Mouse (Mus musculus): ENCODE measurements around the gene Taf5l. TPM values are rescaled to one million over a fixed set of nuclear protein-coding genes. Genes with fewer than 3 reads are reported as not detected.

Gene Taf5l
- polyA plus RNA-seq, 1 experiment: 15.7 TPM

GRCm38 (mm10) chr8:123950077-123950802 lies 71.0 kb downstream of the Taf5l start:
- TF ChIP-seq POLR2A (IDR thresholded peaks at IDR 0.05; ENCODE audit: borderline replicate concordance, low read depth, low read length): no peak
- TF ChIP-seq CTCF (IDR thresholded peaks at IDR 0.05; ENCODE audit: low read depth, low read length): 0 out of 2 replicates have a peak, but pooled peaks have one; percentile 36
- peaks cover 2% of the 10 kb centered on the region; the same call in 1 of the 2 replicates for H3K4me1 ChIP-seq (ENCODE audit: control insufficient read depth, insufficient read depth, low read length)
- H3K4me3 ChIP-seq (ENCODE audit: insufficient read depth, low read length): peak overlapping the region; percentile 73
- 0 out of 2 replicates have a peak overlapping the region, but pooled peaks have one; percentile 54 for H3K27ac ChIP-seq (ENCODE audit: insufficient read depth, low read depth, low read length)

GRCm38 (mm10) chr8:123949686-123949986 lies 71.6 kb downstream of the Taf5l start:
- TF ChIP-seq POLR2A (IDR thresholded peaks at IDR 0.05; ENCODE audit: borderline replicate concordance, low read depth, low read length): no peak
- no peak for TF ChIP-seq CTCF (IDR thresholded peaks at IDR 0.05; ENCODE audit: low read depth, low read length)
- H3K4me3 ChIP-seq (ENCODE audit: insufficient read depth, low read length): peak overlapping the region; percentile 73
- H3K27ac ChIP-seq (ENCODE audit: insufficient read depth, low read depth, low read length): peak overlapping the region; percentile 54
- peaks cover 2% of the 10 kb centered on the region; the same call in 1 of the 2 replicates for H3K4me1 ChIP-seq (ENCODE audit: control insufficient read depth, insufficient read depth, low read length)

DNA sequence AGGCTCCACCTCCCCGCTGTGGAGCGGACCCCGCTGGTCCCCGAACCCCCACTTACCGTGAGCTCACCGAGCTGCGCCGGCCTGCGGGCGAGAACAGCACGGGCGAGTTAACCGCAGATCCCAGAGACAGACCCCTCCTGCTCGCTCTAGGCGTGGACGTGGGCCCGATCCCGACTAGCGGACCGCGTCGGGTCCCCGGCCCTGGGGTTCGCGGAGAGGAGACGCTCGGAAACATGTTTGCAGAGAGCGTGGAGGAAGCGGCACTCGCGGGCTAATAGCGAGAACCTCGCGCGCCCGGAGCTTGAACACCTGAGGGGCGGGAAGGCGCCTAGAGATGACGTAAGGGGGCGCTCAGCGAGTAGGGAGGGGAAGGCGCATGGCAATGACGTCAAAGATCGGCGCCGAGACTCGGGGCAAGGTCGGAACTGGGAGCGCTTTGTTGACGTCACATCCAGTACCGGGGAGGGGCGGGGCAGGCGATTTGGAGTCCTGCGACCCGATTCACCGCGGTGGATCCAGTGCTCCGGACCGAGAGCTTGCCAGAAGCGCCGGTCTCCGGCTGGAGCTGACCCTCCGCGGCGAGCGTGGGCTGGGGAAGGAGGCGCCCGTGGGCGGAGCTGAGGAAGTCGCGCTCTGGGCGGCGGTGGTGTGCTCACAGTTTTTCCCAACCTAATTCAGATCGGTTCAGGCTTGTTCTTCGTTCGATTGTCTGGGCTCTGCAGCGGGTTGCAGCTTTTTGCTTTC lies 72.1 kb downstream of the Taf5l start, which contains the start of gene Nup133:
Gene Nup133 (minus strand): TSS at position 324 of the 744 bp plus-strand sequence.
- Histone ChIP-seq H3K4me1 (ENCODE audit: control insufficient read depth, insufficient read depth, low read length) (peaks cover 2% of the 10 kb centered on the region; the same call in 1 of the 2 replicates), H3K27ac (ENCODE audit: insufficient read depth, low read depth, low read length) (peak within 1 kb of the TSS; percentile 54)
- TF ChIP-seq POLR2A (IDR thresholded peaks at IDR 0.05; ENCODE audit: borderline replicate concordance, low read depth, low read length) (no peak), CTCF (IDR thresholded peaks at IDR 0.05; ENCODE audit: low read depth, low read length) (no peak)

More for the DNA sequence above, 72.1 kb downstream of the Taf5l start, which contains the start of gene Nup133:
- H3K4me3 ChIP-seq (ENCODE audit: insufficient read depth, low read length): peak within 1 kb of the TSS; percentile 73

Other genes with a start within 250 kb of the Taf5l start
- 1.2 and 1.7 TPM in 2 replicates for gene Rab4a, start 215.4 kb downstream of the Taf5l start, polyA plus RNA-seq (2012; ENCODE audit: insufficient read depth, insufficient read length, missing spikeins)
- gene Ccsap, start 161.2 kb downstream of the Taf5l start, polyA plus RNA-seq (2012; ENCODE audit: insufficient read depth, insufficient read length, missing spikeins): 3.7 and 5.9 TPM in 2 replicates
- gene Acta1, start 126.6 kb downstream of the Taf5l start, polyA plus RNA-seq (2012; ENCODE audit: insufficient read depth, insufficient read length, missing spikeins): 4.0 and 5.6 TPM in 2 replicates
- gene Nup133, start 72.1 kb downstream of the Taf5l start, polyA plus RNA-seq (2012; ENCODE audit: insufficient read depth, insufficient read length, missing spikeins): 13.1 and 18.8 TPM in 2 replicates
- gene Abcb10, start 38.3 kb downstream of the Taf5l start, polyA plus RNA-seq (2012; ENCODE audit: insufficient read depth, insufficient read length, missing spikeins): 7.1 TPM in 2 replicates
- gene Urb2, start 111 bp upstream of the Taf5l start, polyA plus RNA-seq (2012; ENCODE audit: insufficient read depth, insufficient read length, missing spikeins): 3.7 TPM in 2 replicates
- gene Galnt2, start 210.0 kb upstream of the Taf5l start, polyA plus RNA-seq (2012; ENCODE audit: insufficient read depth, insufficient read length, missing spikeins): 43.9 and 57.1 TPM in 2 replicates

Measured in bone marrow macrophage, adult 2 months (primary cell).